Mouse (Mus musculus): ENCODE data around the gene Hormad2. TPM values are rescaled to one million over a fixed set of nuclear protein-coding genes. Genes with fewer than 3 reads are reported as not detected.
A peak's percentile ranks its signal among the peaks of the same experiment; 100 is the strongest.

Hormad2 gene
- polyA plus RNA-seq, 1 experiment = not detected

DNA sequence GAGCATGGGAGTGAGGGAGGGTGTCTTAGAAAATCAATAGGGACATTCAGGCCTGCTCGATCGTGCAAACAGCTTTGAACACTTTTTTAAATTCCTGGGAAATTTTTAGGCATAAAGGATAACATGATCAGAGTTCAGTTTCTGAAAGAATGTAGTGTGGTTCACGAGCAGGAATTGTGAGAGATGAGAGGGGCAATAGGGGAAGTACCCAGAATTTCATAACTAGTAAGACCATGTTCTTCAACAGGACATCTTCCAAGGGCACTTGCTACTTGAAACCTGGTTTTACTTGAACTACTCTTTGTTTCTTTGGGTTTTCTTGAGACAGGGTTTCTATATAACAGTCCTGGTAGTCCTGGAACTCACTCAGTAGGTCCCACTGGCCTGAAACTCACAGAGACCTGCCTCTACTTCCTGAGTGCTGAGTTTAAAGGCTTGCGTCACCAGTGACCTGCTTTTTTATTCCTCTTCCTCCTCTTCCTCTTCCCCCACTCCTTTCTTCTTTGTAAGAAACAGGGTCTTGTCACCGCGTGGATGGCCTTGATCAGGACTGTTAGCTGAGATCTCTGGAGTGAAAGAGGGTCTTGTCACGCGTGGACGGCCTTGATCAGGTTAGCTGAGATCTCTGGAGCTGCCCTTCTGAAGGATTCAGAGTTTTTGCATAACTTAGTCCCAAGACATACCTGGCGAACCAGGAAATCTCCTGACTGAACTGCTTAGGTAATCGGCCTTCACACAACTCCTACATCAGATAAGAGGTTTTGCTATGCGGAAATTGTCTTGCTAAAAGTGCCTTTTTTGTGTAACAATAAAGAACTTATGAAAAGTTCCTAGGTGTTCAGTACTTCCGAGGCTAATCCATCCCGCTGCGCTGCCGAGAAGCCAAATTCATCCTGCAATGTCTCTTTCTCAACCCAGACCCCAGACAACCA is 18.1 kb downstream of the Hormad2 start:
- H3K4me1 ChIP-seq (ENCODE audit: control insufficient read depth, insufficient read depth, low read length) = no peaks in the 10 kb centered on the region
- no peak overlapping the region for H3K27ac ChIP-seq (ENCODE audit: insufficient read depth, low read length)
- no peak overlapping the region for H3K4me3 ChIP-seq (ENCODE audit: insufficient read depth, low read length)
- TF ChIP-seq POLR2A (IDR thresholded peaks at IDR 0.05; ENCODE audit: low read depth, low read length) (no peak), CTCF (IDR thresholded peaks at IDR 0.05; ENCODE audit: borderline replicate concordance, insufficient read depth, low read length) (no peak)

DNA sequence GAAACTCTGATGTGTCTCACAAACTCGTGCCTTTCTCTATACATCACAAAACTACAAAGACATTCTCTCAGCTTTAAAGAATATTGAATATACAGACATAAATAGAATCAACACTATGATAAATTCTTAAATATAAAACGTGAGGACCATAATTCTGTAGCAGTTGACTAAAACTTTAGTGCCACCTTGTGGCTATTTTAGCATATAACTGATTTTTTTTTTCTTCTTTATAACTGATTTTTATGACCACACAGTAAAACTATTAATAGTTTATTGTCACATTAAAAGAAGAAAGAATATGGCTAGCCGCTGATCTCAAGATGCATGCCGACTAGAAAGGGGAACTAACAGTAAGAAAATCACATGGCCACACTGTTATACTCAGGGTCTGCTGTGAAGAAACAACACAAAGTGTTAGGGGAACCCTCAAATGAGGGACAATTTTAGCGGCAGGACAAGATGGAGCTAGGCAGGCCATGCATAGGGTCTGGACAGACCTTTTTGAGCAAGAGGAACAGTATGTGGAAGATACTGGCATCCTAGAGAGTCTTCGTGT is 18.9 kb downstream of the Hormad2 start:
- TF ChIP-seq CTCF (IDR thresholded peaks at IDR 0.05; ENCODE audit: borderline replicate concordance, insufficient read depth, low read length) = no peak
- TF ChIP-seq POLR2A (IDR thresholded peaks at IDR 0.05; ENCODE audit: low read depth, low read length) = no peak
- Histone ChIP-seq H3K4me1 (ENCODE audit: control insufficient read depth, insufficient read depth, low read length) (no peaks in the 10 kb centered on the region), H3K4me3 (ENCODE audit: insufficient read depth, low read length) (no peak overlapping the region), H3K27ac (ENCODE audit: insufficient read depth, low read length) (no peak overlapping the region)

DNA sequence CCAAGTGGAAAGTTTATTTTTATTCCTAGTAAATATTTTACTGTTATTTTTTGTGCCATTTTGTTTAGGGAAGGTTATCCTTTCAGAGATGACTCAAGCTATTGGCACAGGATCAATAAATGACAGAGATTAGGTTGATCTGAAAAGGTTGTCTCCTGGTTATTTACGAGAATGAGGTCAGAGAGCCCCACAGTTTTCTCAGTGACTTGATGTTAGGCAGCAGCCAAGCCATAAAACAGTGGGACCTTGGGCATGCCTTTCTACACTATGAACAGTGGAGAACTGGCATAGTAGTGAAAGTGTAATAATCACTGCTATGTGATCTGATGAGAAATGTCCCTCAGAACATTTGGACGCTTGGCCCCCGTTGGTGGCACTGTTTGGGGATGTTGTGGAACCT is 22.9 kb downstream of the Hormad2 start:
- TF ChIP-seq CTCF (IDR thresholded peaks at IDR 0.05; ENCODE audit: borderline replicate concordance, insufficient read depth, low read length) = no peak
- no peak for TF ChIP-seq POLR2A (IDR thresholded peaks at IDR 0.05; ENCODE audit: low read depth, low read length)
- Histone ChIP-seq H3K27ac (ENCODE audit: insufficient read depth, low read length) (no peak overlapping the region), H3K4me1 (ENCODE audit: control insufficient read depth, insufficient read depth, low read length) (no peaks in the 10 kb centered on the region), H3K4me3 (ENCODE audit: insufficient read depth, low read length) (no peak overlapping the region)

DNA sequence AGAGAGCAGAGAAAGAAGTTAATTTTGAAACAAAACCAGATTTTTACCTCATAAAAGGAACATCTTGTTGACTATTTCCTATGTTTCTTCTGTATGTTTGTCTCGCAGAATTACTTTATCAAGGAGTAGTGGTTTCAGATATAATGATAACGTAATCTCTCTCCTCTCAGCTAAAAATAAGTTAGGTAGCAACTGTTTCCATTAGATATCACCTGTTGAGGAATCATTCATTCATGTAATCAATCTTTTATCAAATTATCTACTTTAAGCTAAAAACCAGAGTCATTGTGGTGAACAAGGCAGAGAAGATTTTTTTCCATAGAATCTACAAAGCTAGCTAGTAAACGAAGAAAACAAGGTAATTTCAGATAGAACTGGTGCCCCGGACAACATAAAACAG is 28.6 kb downstream of the Hormad2 start:
- Histone ChIP-seq H3K4me3 (ENCODE audit: insufficient read depth, low read length) (no peak overlapping the region), H3K27ac (ENCODE audit: insufficient read depth, low read length) (no peak overlapping the region), H3K4me1 (ENCODE audit: control insufficient read depth, insufficient read depth, low read length) (no peaks in the 10 kb centered on the region)
- TF ChIP-seq POLR2A (IDR thresholded peaks at IDR 0.05; ENCODE audit: low read depth, low read length) (no peak), CTCF (IDR thresholded peaks at IDR 0.05; ENCODE audit: borderline replicate concordance, insufficient read depth, low read length) (no peak)

DNA sequence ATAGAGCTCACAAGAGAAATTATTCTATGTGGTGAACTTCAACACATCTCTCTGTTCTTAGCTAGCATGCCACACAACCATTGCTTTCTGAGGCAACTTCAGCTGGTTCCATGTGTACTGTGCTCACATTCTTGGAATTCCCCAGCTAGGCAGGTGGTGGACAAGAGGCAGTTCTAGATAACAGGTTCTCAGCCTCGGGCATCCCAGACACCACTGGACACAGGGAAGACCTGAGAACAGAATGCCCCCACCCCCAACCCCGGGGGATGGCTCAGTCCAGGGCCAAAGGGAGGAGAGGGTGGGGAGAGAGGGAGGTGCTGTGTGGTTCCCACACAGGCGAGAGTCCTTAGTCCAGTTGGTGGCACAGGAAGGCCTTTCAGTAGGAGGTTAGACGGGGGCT is 36.6 kb downstream of the Hormad2 start:
- H3K4me1 ChIP-seq (ENCODE audit: control insufficient read depth, insufficient read depth, low read length) = peaks cover 10% of the 10 kb centered on the region
- no peak overlapping the region for H3K27ac ChIP-seq (ENCODE audit: insufficient read depth, low read length)
- TF ChIP-seq POLR2A (IDR thresholded peaks at IDR 0.05; ENCODE audit: low read depth, low read length) (no peak), CTCF (IDR thresholded peaks at IDR 0.05; ENCODE audit: borderline replicate concordance, insufficient read depth, low read length) (no peak)
- H3K4me3 ChIP-seq (ENCODE audit: insufficient read depth, low read length) = no peak overlapping the region

DNA sequence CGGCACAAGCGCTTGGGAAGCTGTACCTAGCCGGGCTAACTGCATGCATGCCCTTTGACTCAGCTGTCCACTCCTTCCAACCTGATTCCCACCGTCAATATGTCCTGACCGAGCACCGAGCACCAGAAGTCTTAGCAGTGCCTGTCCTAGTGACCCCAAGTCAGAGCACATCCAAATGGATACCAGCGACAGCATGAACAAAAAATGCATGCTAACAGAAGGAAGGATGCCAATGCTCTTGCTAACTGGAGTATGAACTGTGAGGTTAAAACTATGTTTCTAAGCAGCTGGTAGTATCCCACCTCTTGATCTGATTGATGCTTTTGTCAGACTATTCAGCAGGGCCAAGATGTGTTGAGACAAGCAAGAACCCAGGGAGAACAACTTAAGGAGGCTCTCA is 37.5 kb downstream of the Hormad2 start:
- Histone ChIP-seq H3K4me3 (ENCODE audit: insufficient read depth, low read length) (no peak overlapping the region), H3K4me1 (ENCODE audit: control insufficient read depth, insufficient read depth, low read length) (peaks cover 10% of the 10 kb centered on the region), H3K27ac (ENCODE audit: insufficient read depth, low read length) (no peak overlapping the region)
- no peak for TF ChIP-seq POLR2A (IDR thresholded peaks at IDR 0.05; ENCODE audit: low read depth, low read length)

DNA sequence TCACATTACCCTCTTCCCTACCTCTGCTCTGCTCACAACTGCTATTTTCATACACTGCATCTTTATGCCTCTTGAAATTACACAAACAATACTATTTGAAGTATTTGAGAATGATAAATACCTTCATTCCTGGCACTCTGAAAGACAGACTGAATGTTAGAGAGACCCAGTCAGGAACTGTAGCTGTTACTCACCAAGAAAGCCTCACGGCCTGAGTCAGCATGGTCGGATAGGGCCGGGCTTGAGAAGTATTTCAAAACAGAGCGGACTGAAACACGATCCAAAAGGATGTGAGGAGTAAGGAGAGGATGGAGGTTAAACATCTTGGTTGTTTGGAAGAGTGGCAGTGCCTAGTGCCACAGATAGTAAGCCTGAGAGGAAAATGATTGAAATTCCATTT is 39.7 kb downstream of the Hormad2 start:
- Histone ChIP-seq H3K4me3 (ENCODE audit: insufficient read depth, low read length) (no peak overlapping the region), H3K4me1 (ENCODE audit: control insufficient read depth, insufficient read depth, low read length) (peaks cover 10% of the 10 kb centered on the region), H3K27ac (ENCODE audit: insufficient read depth, low read length) (peak overlapping the region; percentile 68)
- peak; percentile 45; the same call in 1 of the 2 replicates for TF ChIP-seq POLR2A (IDR thresholded peaks at IDR 0.05; ENCODE audit: low read depth, low read length)
- no peak for TF ChIP-seq CTCF (IDR thresholded peaks at IDR 0.05; ENCODE audit: borderline replicate concordance, insufficient read depth, low read length)

DNA sequence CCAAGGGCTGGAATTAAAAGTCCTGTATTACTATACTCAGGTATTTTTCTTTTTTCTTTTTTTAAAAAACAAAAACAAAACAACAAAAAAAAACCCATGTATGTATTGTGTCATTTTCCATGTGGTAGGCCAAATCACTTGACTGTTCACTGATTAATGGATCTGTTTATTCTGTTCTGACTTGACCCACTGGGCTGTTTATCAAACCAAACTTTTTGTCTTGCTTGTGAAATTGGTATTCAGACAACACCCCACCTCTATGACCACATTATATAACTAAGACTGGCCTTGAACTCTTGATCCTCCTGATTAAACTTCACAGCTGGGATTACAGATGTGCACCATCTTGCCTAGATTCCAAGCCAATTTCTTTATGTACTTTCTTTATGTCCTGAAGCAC is 46.7 kb downstream of the Hormad2 start:
- no peaks in the 10 kb centered on the region for H3K4me1 ChIP-seq (ENCODE audit: control insufficient read depth, insufficient read depth, low read length)
- H3K4me3 ChIP-seq (ENCODE audit: insufficient read depth, low read length) = no peak overlapping the region
- H3K27ac ChIP-seq (ENCODE audit: insufficient read depth, low read length) = no peak overlapping the region
- TF ChIP-seq CTCF (IDR thresholded peaks at IDR 0.05; ENCODE audit: borderline replicate concordance, insufficient read depth, low read length) (no peak), POLR2A (IDR thresholded peaks at IDR 0.05; ENCODE audit: low read depth, low read length) (no peak)

DNA sequence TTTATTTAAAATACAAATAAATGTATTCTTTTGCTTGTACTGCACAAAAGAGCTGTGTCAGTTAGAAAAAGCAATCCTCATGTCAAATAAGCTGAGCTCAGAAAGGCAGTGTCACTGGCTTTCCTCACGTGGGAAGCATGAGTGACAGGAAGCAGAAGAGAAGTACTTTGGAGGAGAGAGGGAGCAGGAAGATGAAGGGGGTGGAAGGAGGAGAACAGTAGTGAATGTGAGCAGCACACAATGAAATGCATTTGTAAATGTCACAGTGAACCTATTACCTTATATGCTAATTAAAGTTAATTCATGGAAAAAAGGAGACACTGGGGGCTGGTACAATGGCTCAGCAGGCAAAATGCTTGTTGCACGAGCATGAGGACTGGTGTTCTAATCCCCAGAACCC is 52.9 kb downstream of the Hormad2 start:
- H3K4me3 ChIP-seq (ENCODE audit: insufficient read depth, low read length) = no peak overlapping the region
- no peak overlapping the region for H3K27ac ChIP-seq (ENCODE audit: insufficient read depth, low read length)
- no peaks in the 10 kb centered on the region for H3K4me1 ChIP-seq (ENCODE audit: control insufficient read depth, insufficient read depth, low read length)
- TF ChIP-seq CTCF (IDR thresholded peaks at IDR 0.05; ENCODE audit: borderline replicate concordance, insufficient read depth, low read length) (no peak), POLR2A (IDR thresholded peaks at IDR 0.05; ENCODE audit: low read depth, low read length) (no peak)

DNA sequence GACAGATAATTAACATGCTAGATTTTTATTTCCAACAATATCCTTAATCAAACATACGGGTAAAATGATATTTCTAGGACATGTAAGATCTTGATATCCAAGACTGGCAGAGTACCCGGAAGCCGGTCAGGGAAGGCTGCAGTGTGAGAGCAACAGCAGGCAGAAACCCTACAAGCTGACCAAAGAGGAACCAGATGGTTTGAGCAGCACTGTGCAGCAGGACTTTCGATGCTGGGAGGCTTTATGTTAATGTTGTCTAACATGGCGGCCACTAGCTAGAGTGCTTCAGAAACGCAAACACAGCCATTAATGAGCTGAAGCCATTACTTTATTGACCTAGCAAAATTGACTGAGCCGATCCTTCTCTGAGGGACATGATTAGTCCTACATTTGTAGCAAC is 58.6 kb downstream of the Hormad2 start:
- TF ChIP-seq POLR2A (IDR thresholded peaks at IDR 0.05; ENCODE audit: low read depth, low read length) = no peak
- TF ChIP-seq CTCF (IDR thresholded peaks at IDR 0.05; ENCODE audit: borderline replicate concordance, insufficient read depth, low read length) = no peak
- Histone ChIP-seq H3K4me1 (ENCODE audit: control insufficient read depth, insufficient read depth, low read length) (no peaks in the 10 kb centered on the region), H3K4me3 (ENCODE audit: insufficient read depth, low read length) (no peak overlapping the region), H3K27ac (ENCODE audit: insufficient read depth, low read length) (no peak overlapping the region)

Data from embryonic fibroblast, embryonic 13.5 days (primary cell).